Mouse (Mus musculus) cerebellum, adult (tissue): Measurements from ENCODE around the gene Fgfr2.
A peak's percentile ranks its signal among the peaks of the same experiment; 100 is the strongest.
"Not testable (repeated sequence)": the region's sequence is repeated elsewhere in the genome, so short reads cannot be mapped to it uniquely, and the experiment has no call there.

Experiments used
- ATAC-seq: cut with Nextera tagmentation; 2 replicates; pipeline ENCODE4 v1.9.2; 2017; ENCODE audit warnings: mild to moderate bottlenecking, moderate library complexity, mixed read lengths; ENCODE audit not compliant: insufficient number of reproducible peaks, low FRiP score, low TSS enrichment

The Fgfr2 gene

DNA sequence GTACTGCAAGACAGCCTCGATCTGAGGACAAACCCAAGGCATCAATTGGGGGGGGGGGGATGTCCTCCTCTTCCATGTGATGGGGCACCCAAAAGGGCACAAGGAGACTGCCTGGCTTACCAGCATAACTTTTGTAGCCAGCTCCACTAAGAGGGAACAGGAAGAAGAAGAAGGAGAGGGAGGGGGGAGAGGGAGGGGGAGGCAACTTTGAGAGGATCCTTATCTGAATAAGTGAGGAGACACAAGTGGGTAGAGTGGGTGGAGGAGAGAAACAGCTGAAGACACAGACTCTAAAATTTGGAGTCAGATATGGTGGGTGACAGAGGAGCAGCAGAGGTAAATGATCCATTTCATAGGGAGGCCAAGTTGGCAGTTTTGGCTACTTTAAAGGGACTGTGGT, 2562.2 kb downstream of the Fgfr2 start:
- no peak for ATAC-seq

DNA sequence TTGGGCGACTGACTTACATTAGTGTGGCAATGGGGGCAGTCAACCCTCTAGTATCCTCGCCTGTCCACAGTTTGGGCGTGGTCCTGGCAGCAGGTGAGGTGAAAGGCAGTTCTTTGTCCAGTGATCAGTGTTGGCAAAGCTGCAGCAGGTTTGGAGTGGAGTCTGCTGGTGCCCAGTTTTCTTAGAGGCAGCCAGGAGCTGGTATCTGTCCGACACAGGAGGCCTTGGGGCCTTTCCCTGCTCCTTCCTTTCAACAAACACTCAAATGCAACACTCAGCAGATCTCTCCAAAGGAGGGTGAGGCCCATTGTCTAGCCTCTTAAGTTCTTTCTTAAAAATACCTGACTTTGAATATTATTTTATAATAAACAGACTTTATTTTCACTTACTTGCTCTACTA, 2564.6 kb downstream of the Fgfr2 start:
- no peak for ATAC-seq

DNA sequence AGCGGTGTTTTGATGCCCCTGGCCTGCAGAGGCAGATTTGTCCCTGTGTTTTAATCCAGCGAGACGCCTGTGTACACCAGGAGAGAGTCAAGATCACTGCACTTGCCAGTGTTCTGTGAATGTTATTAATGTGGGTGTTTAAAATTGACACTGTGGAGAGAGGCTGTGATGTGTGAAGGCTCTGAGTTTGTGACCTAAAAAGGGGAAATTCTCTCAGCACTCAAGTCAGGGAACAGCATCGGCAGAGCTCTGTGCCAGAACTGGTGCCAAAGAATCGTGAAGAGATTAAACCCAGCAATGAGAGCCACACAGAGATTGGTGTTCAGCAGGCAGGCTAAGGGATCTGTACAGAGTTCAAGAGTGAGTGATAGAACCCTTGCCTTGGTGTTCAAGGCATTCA, 2567.6 kb downstream of the Fgfr2 start:
- no peak for ATAC-seq

DNA sequence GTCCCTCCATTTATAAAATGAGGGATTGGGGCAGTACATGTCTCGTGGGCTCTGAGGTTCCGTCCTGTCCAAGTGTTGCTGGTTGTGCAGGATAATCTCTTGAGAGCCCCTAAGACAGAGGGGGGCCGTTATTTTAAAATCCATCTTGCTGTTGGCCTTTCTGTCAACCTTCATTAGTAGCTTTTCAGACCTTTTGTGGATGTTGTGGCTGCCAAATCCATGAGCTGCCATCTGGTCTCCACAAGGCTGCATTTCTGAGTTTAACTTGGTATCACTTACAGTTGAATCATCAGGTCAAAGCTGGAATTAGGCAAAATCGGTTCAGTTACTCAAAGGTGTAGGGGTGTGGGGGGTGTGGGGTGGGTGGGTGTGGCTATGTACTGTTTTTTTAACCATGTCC, 2569.8 kb downstream of the Fgfr2 start:
- peak; percentile 33; the same call in 1 of the 2 replicates for ATAC-seq

DNA sequence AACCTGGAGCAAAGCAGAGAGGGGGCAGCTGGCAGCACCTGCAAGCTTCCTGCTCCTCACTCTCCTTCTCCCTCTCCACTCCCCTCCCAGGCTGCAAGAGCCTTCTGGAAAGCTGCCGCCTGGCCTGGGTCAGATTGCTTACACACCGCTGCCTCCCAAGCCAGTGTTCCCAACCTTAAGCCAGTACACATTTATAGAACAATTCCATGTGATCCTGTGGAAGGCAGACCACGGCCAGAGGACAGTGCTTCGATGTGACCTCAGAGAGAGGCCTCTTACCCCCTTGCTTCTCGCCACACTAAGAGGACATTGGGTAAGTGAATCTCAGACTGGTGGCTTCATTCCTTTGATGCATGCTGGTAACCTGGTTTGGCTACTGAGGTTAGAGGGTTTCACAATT, 2570.4 kb downstream of the Fgfr2 start:
- peak; percentile 60; the same call in 1 of the 2 replicates for ATAC-seq

DNA sequence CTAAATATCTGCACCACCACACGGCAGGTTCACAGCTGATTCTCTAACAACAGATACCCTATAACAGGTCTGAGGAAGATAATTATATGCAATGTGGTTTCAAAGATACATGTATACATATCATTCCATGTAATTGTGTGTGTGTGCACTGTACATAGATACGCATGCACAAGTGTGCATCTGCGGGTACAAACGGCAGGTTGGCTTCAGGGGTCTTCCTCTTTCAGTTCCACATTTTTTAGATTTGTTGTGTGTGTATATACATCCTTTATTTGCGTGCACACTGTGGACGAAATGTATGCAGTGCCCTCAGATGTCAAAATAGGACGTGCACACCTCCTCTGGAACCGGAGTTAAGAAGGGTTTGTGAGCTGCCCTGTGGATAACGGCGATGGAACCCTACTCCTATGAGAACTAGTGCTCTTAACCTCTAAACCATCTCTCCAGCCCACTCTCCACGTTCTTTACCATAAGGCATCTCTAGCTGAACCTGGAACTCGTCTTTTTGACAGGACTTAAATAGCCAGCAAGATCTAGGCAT, 2575.4 kb downstream of the Fgfr2 start:
- ATAC-seq: no peak

DNA sequence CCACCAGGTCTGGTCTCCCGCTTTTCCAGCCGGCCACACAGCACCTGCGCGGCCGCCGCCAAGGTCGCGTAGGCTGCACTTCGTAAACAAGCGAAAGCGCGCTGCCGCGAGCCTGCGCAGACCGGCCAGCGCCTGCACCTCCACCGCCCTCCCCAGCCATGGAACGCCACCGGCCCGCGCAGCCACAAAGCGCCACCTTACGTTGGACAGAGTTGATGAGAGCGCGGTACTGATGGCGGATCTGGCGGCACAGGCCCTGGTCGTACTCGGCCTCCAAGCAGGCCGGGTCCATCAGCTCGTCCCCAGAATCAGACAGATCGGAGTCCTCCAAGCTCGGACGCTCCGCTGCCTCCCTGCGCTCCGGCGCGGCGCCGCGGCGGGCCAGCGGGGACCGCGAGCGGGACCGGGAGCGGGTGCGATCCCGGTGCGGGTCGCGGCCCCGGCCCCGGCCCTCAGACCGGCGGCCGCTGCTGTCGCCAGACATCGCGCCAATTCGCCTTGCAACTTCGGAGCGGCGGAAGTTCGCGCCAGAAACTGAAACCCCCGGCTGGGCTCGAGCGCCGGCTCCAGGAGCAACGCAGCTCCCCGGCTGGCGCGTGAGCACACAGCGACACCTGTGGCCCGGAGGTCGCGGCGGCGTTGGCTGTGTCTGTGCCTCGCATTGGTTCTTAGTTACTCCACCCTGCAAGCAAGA, 2576.2 kb downstream of the Fgfr2 start:
- ATAC-seq: peak; percentile 91

DNA sequence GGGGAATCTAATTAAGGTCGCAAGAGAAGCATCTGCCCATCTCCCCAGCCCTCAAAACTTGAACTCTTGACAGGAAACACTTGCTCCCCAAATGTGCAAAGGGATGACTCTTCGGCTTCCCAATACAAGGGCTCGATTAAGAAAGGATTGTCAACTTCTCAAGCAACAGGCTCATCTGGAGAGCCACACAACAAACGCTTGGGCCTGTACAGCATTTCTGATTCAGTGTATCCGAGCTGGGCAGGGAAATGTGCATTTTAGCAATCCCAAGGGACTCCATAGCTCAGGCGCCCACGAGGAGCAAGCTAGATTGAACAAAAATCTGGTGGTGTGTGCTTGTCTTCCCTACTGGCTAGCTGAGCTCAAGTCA, 2576.7 kb downstream of the Fgfr2 start:
- ATAC-seq: no peak

DNA sequence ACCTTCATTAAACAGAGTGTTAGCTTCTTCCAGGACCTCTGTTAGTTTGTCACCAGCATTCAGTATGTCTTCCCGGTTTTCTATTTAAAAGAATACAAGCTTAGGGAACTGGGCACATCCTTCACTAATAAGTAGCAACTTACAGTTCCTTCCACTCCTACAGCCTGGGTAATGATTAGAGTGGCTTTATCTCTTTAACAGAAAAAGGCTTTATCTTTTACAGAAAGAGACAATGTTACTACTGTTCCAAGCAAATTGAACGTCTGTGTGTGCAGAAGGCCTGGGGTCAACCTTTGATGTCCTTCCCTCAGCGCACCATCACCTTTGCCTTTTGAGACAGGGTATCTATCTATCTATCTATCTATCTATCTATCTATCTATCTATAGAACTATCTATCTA, 2577.3 kb downstream of the Fgfr2 start:
- ATAC-seq: no peak

DNA sequence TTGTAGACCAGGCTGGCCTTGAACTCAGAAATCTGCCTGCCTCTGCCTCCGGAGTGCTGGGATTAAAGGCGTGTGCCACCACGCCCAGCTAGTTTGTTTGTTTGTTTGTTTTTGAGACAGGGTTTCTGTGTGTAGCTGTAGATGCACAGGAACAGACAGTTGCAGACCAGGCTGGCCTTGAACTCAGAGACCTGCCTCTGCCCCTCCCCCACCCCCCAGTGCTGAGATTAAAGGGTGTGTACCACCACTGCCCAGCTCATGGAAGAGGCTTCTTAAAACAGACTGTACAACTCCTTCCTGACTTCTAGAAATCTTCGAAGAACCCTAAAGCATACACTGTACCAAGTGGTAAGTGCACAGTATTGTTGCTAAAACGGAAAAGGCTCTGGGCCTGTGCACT, 2577.7 kb downstream of the Fgfr2 start:
- no peak for ATAC-seq

DNA sequence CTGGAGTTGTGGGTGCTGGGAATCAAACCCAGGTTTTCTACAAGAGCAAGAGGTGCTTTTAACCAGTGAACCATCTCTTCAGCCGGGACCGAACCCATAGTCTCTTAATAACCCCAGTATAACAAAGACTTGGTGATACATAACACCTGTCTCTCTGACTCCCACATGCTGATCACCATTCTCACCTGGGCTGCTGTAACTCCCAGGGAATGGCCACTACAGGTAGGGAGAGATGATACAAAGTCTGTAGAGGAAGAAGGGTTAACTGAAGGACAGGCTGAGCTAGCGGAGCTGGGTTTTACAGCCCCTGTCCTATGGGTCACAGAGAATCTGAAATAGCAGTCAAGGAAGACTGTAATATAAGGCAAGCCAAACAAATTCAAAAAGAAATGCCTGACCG, 2580.0 kb downstream of the Fgfr2 start:
- no peak for ATAC-seq

DNA sequence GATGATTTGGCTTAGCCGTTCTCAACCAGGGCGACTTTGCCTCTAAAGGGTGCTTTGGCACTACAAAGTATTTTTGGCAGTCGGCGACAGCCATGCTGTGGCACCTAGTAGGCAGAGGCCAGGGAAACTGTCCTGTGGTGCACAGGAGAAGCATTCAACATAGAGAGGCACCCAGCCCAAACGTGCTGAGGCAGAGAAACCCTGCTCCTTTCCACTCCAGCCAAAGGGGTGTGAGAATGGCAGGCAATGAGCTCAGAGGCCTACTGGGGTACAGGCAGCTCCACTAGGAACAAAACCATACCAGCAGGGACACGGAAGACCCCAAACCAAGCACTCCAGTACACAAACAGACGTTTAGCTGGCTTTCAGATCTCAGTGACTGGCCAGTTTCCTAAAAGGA, 2583.0 kb downstream of the Fgfr2 start:
- no peak for ATAC-seq

DNA sequence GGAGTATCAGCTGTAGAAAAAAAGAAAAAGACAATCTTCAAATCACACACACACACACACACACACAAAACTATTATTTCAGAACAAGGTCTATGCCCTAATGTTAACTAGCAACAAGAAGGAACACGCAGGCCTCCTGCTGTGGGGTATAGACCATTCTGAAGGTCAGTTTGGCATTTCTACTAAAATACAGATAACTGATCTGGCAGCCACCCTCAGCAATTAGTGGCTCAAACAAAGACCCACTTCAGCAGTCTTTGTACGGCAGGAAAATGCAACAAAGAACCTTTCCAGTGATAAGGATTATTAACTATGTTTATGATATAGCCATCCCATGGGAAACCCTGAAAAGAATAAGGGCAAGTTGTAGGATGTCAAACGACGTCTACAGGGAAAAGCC, 2586.1 kb downstream of the Fgfr2 start:
- no peak for ATAC-seq

DNA sequence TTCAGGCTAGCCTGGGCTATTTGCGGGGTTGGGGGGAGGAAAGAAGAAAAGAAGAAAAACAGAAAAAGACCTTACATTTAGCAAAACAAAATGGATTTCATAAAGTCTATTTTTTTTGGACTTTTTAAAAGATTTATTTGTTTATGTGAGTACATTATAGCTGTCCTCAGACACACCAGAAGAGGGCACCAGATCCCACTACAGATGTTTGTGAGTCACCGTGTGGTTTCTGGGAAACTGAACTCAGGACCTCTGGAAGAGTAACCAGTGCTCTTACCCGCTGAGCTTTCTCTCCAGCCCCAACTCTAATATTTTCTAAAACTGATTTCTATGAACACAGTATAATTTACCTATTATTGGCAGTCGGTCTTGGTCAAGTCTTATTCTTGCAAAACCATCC, 2588.0 kb downstream of the Fgfr2 start:
- ATAC-seq: no peak

DNA sequence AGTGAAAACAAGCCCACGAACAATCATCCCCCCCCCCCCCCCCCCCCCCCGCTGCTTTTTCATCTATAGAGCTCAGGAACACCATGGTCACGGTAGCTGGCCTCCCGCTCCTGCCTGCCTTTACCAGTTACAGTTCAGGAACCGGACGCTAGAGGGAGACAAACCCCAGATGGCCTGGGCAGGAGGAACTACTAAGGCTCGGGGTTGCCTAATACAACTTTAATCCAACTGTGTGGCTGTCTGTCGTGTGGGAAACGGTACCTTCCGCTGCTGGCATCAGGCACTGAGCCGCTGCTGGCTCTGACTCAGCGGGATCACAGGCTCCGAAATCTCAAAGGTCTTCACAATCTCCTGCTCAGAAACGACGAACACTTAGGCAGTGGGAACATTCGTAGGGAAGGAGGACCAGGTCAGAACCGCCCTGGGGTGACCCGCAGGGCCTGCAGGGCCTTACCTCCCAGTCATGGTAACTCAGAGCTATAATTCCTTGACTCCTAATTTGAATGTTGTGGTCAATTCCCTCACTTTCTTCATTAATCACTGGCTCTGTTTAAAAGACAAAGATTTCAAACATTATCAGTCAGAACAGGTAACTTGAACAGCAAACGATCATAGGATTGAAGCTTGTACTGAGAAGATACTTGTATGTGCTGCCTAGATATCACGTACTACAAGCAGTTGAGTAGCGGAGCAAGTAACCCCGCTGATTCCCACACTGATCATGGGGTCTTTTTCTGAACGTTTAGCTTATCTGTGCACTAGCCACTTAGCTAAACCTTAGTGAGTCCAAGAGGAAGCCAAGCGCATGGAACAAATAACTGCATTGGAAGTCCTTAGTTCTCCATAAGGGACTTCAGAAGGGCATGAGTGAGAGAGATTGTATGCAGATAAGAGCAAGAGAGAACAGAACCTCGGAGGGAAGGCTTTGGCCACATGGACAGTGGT, 2589.6 kb downstream of the Fgfr2 start:
- ATAC-seq: peak; percentile 90

DNA sequence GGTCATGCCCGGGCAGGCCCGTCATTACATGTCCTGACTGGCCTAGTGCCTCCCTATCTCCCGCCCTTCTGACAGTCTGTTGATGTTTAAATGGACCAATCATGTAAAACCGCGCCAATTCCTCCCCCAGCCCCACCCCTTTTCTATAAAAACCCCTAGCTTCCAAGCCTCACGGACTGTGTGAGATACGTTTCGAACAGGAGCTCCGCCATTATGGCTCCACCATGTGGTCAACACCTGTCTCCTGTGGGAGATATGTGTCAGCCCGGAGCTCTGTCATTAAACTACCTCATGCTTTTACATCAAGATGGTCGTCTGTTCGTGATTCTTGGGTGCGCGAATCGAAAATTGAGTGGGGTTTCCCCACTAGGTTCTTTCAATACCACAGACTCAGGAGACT, 2592.0 kb downstream of the Fgfr2 start:
- not testable (repeated sequence) for ATAC-seq

DNA sequence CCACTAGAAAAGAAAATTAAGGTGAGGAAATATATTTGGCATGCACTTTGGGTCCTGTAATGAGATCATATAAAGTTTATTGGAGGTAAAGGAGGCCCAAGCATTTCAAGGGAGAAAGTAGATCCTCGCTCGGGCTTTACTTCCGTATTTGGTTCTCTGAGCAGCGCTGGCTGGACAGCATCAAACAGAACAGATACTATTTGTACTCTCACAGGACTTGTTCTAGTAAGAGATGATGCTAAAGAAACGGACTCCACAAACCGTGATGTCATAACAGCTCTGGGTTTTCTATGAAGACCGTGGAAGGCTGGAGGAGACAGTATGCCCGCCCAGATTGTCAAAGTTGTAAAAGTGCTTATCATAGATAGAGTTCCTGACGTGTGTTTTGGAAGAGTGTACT, 2595.8 kb downstream of the Fgfr2 start:
- ATAC-seq: no peak

DNA sequence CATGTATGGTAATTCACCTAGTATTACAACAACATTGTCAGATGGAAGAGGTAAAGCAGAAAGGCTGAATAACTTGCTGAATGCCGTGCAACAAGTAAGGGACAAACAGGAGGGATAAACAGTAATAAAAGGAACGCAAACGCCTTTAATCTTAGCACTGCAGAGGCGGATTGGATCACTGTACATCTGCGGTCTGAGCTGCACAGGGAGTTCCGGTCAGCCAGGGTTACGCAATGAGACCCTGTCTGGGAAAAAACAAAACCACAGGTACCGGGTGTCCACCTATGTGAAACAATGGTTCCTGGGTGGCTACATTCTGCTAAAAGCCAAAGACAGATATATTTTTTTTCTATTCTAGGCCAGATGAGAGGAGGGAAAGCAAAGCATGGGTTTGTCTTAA, 2599.7 kb downstream of the Fgfr2 start:
- ATAC-seq: no peak

DNA sequence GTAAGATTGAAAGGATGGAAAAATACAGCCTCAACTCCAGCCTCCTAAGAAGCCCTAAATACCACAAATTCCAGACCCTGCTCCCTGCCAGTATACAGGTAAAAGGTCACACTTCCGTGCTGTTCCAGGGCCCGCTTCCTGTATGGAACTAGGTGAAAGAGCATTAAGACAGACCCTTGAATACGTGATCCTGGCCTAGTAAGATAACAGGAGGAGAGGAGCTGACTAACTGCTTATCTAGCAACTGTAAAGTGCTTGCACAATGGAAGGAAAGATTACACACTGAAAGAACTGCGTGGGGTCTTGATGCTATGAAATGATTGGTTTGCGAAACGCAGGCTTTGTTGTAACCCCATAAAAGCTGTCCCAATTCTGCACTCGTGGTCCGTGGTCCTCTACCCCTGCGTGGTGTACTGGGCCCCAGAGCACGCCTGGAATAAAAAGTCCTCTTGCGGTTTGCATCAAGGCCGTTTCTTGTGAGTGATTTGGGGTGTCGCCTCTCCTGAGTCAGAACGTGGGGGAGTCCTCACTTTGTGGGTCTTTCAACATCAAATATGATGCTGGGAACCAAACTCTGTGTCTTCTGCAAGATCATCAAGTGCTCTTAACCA, 2602.2 kb downstream of the Fgfr2 start:
- no peak for ATAC-seq

DNA sequence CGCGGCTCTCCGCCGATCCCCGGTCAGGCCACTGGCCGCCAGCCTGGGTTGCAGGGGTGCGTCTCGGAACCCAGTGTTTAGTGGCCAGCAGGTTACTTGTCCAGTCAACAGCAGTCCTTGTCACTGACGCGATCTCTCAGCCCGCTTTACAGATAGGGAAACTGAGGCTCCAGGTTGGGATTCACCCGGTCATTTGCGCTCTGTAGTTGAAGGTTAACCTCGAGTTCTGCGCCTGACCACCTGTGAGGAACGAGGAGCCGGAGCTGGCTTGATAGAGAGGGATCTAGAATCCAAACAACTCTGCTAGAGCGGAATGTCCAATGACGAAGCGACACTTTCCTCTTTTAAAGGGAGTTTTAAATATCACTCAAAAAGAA, 2603.1 kb downstream of the Fgfr2 start, which contains the start of gene Ate1:
Gene Ate1 (minus strand): TSS at position 321 of the 377 bp plus-strand sequence.
- ATAC-seq: no peak
